Mouse (Mus musculus): Measurements from ENCODE around the gene Pold2.

DNA sequence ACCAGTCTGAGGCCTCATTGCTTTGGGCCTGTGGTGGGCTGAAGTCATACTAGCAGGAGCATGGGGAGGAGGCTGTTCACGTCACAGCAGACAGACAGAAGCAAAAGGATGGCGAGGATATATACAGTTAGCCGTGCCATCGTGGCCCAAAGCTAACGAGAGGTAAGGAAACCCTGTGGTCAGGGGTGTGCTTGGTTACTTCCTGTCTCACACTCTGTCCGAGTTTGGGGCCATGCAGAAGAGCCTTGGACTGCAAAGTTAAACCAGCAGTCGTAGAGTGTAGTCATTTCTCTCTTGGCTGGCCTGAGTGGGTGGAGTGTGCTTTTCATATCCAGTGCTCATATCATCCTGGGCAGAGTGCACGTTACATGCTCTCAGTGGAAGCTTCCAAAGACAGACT lies 4.4 kb upstream of the Pold2 start:
- TF ChIP-seq CTCF (conservative IDR thresholded peaks at IDR 0.05 in 1 of 2, IDR thresholded peaks at IDR 0.05 in 1 of 2; ENCODE audit: low read depth in 2 of 2, low read length in 2 of 2) (no peak), MYC (IDR thresholded peaks at IDR 0.05; ENCODE audit: low read depth, low read length) (no peak; the same call in 1 of the 2 replicates), USF1 (IDR thresholded peaks at IDR 0.05; ENCODE audit: low read depth, low read length) (no peak), EP300 (IDR thresholded peaks at IDR 0.05; ENCODE audit: low read length) (no peak), UBTF (IDR thresholded peaks at IDR 0.05; ENCODE audit: low read depth, low read length) (no peak), ZNF384 (IDR thresholded peaks at IDR 0.05; ENCODE audit: low read depth, low read length) (no peak), MEF2A (IDR thresholded peaks at IDR 0.05; ENCODE audit: borderline replicate concordance, low read depth, low read length) (peak; percentile 37; the same call in 1 of the 2 replicates), RCOR1 (conservative IDR thresholded peaks at IDR 0.05; ENCODE audit: low read depth, low read length) (no peak), POLR2A (IDR thresholded peaks at IDR 0.05; ENCODE audit: low read depth, low read length) (no peak), ZMIZ1 (IDR thresholded peaks at IDR 0.05; ENCODE audit: low read depth, low read length) (no peak)
